Mouse (Mus musculus) spleen, adult 2 months (tissue): ENCODE data around the gene Serpina3f.

Source experiments
- CTCF ChIP-seq: fragments of 200-500 bp; IDR thresholded peaks from 2 replicates; pipeline ENCODE4 v1.5.1; 2011; ENCODE audit warnings: mild to moderate bottlenecking, inconsistent platforms; ENCODE audit not compliant: insufficient read depth, insufficient read length, insufficient replicate concordance; ENCODE audit errors: extremely low read depth
- POLR2A ChIP-seq: fragments of 200-500 bp; IDR thresholded peaks from 2 replicates; pipeline ENCODE4 v1.6.1; 2011; ENCODE audit warnings: low read depth, low read length, inconsistent platforms

GRCm38 (mm10) chr12:104245595-104245994, 31.3 kb downstream of the Serpina3f start:
- TF ChIP-seq POLR2A (no peak), CTCF (no peak)
